ENCODE assay signal across 8 mouse cellular contexts in the genomic region with DNA sequence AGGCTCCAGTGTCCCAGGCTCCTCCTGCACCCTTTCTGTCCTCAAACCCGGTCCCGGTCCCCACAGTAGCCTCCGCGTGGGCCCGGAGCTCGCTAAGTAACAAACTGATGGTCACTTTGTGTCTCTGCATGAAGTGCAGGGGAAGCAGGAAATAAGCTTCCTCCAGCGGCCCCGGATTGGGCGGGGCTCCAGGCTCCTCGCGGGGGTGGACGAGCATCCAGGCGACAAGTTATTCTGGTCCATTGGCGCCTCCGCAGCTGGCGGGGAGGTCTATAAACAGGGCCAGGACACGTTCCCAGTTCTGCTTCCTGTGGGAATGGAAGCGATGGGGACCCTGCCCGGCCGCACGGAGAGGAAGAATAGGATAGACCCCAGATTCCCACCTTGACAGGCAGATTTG. TPM values are rescaled to one million over a fixed set of nuclear protein-coding genes. Genes with fewer than 3 reads are reported as not detected.
DNase-seq lines count a peak whose midpoint lies in the region; ATAC-seq and TF ChIP-seq lines count a peak whose summit lies in the region.

No protein-coding gene starts in this region.

- DNase-seq in adrenal gland, adult (ENCODE audit: inconsistent age in 2 of 2, low spot score in 1 of 2), result peak; percentile 84 to 90
- DNase-seq in adrenal gland, postnatal 4 days (ENCODE audit: low spot score in 2 of 2), result no peak
- peak; percentile 62 for DNase-seq in cerebellum, adult 2 months
- DNase-seq in gastrocnemius, postnatal 14 days, result peak; percentile 96
- DNase-seq in limb, embryonic 11.5 days (ENCODE audit: low spot score), result peak; percentile 55
- no peak for DNase-seq in midbrain, postnatal 0 days (ENCODE audit: low spot score)

- intact Hi-C loops in gastrocnemius, postnatal 14 days (cut with DNase I; ENCODE audit: low total_unique reads), result no loop called here

- H3K36me3 ChIP-seq in intestine, embryonic 15.5 days, result peaks cover 9% of the 10 kb centered on the region
- H3K36me3 ChIP-seq in limb, embryonic 11.5 days (ENCODE audit: control insufficient read depth, insufficient read depth, low read length), result no peaks in the 10 kb centered on the region; the same call in 1 of the 2 replicates
- H3K36me3 ChIP-seq in midbrain, postnatal 0 days (ENCODE audit: insufficient read depth, low read length), result peaks cover 23% of the 10 kb centered on the region
- H3K36me3 ChIP-seq in testis, adult 2 months (ENCODE audit: control insufficient read depth, insufficient read depth, low read length), result no peaks in the 10 kb centered on the region

- no peak for TF ChIP-seq CTCF in cerebellum, adult 2 months (IDR thresholded peaks at IDR 0.05; ENCODE audit: borderline replicate concordance, insufficient read depth, low read depth, low read length)
- TF ChIP-seq CTCF in midbrain, postnatal 0 days (IDR thresholded peaks at IDR 0.05), result no peak
- no peak for TF ChIP-seq CTCF in testis, adult 2 months (IDR thresholded peaks at IDR 0.05; ENCODE audit: control insufficient read depth, insufficient read depth, insufficient replicate concordance, low read depth, low read length)

- no peak for ATAC-seq in intestine, embryonic 15.5 days
- ATAC-seq in limb, embryonic 11.5 days (ENCODE audit: insufficient number of reproducible peaks, low FRiP score, low TSS enrichment, low read depth), result no peak
- ATAC-seq in midbrain, postnatal 0 days (ENCODE audit: low FRiP score), result no peak

- H3K4me3 ChIP-seq in cerebellum, adult 2 months (replicated peaks; ENCODE audit: insufficient read depth, low read depth, low read length), result no peak overlapping the region
- H3K4me3 ChIP-seq in intestine, embryonic 15.5 days (replicated peaks), result 0 out of 2 replicates have a peak overlapping the region, but pooled peaks have one; percentile 11
- no peak overlapping the region for H3K4me3 ChIP-seq in limb, embryonic 11.5 days (ENCODE audit: low read depth, low read length)
- H3K4me3 ChIP-seq in midbrain, postnatal 0 days (ENCODE audit: low read depth, low read length), result no peak overlapping the region
- no peak overlapping the region; the same call in 1 of the 2 replicates for H3K4me3 ChIP-seq in testis, adult 2 months (ENCODE audit: control insufficient read depth, low read depth, low read length)

- H3K4me2 ChIP-seq in intestine, embryonic 15.5 days (replicated peaks), result peak overlapping the region; percentile 57
- H3K4me2 ChIP-seq in limb, embryonic 11.5 days (ENCODE audit: low read depth, severe bottlenecking), result peak overlapping the region; percentile 22; the same call in 1 of the 2 replicates
- no peak overlapping the region for H3K4me2 ChIP-seq in midbrain, postnatal 0 days (ENCODE audit: low read depth, low read length, poor library complexity, severe bottlenecking)

- peaks cover 20% of the 10 kb centered on the region for H3K4me1 ChIP-seq in cerebellum, adult 2 months (ENCODE audit: control insufficient read depth, insufficient read depth, low read length)
- H3K4me1 ChIP-seq in intestine, embryonic 15.5 days (replicated peaks), result peaks cover 25% of the 10 kb centered on the region
- H3K4me1 ChIP-seq in limb, embryonic 11.5 days (ENCODE audit: control insufficient read depth, insufficient read depth, low read length), result peaks cover 11% of the 10 kb centered on the region
- 0 out of 2 replicates have a peak, but pooled peaks cover 2% of the 10 kb centered on the region for H3K4me1 ChIP-seq in midbrain, postnatal 0 days (ENCODE audit: insufficient read depth, low read length)
- peaks cover 17% of the 10 kb centered on the region for H3K4me1 ChIP-seq in testis, adult 2 months (ENCODE audit: control insufficient read depth, insufficient read depth, low read length)

- no peak for TF ChIP-seq POLR2A in cerebellum, adult 2 months (IDR thresholded peaks at IDR 0.05; ENCODE audit: borderline replicate concordance, insufficient read depth, low read length)
- no peak for TF ChIP-seq POLR2A in testis, adult 2 months (IDR thresholded peaks at IDR 0.05; ENCODE audit: control insufficient read depth, low read depth, low read length)

- H3K9ac ChIP-seq in intestine, embryonic 15.5 days, result peak overlapping the region; percentile 32
- peak overlapping the region; percentile 37; the same call in 1 of the 2 replicates for H3K9ac ChIP-seq in limb, embryonic 11.5 days (ENCODE audit: low read length)
- H3K9ac ChIP-seq in midbrain, postnatal 0 days (replicated peaks; ENCODE audit: low read length, poor library complexity, severe bottlenecking), result no peak overlapping the region

- H3K27me3 ChIP-seq in cerebellum, adult 2 months (ENCODE audit: control insufficient read depth, insufficient read depth, low read length), result no peaks in the 10 kb centered on the region
- H3K27me3 ChIP-seq in intestine, embryonic 15.5 days (replicated peaks), result peaks cover 8% of the 10 kb centered on the region; the same call in 1 of the 2 replicates
- H3K27me3 ChIP-seq in limb, embryonic 11.5 days (ENCODE audit: control insufficient read depth, insufficient read depth, low read length), result no peaks in the 10 kb centered on the region; the same call in 1 of the 2 replicates
- H3K27me3 ChIP-seq in midbrain, postnatal 0 days (ENCODE audit: insufficient read depth, low read length), result 0 out of 2 replicates have a peak, but pooled peaks cover 4% of the 10 kb centered on the region
- no peaks in the 10 kb centered on the region for H3K27me3 ChIP-seq in testis, adult 2 months (ENCODE audit: control insufficient read depth, insufficient read depth, low read length)

- H3K27ac ChIP-seq in cerebellum, adult 2 months (ENCODE audit: insufficient read depth, low read length), result no peak overlapping the region
- peak overlapping the region; percentile 86 for H3K27ac ChIP-seq in intestine, embryonic 15.5 days
- H3K27ac ChIP-seq in limb, embryonic 11.5 days (replicated peaks; ENCODE audit: low read depth, low read length), result peak overlapping the region; percentile 58; the same call in 1 of the 2 replicates
- H3K27ac ChIP-seq in midbrain, postnatal 0 days (ENCODE audit: low read depth, low read length), result 0 out of 2 replicates have a peak overlapping the region, but pooled peaks have one; percentile 28
- peak overlapping the region; percentile 81 for H3K27ac ChIP-seq in testis, adult 2 months (ENCODE audit: control insufficient read depth, insufficient read depth, low read depth, low read length)

- WGBS in cerebellum, adult 2 months, result 9% methylated on average over 21 of the region's 21 CpGs
- 13% methylated on average over 21 of the region's 21 CpGs for WGBS in intestine, embryonic 15.5 days
- WGBS in limb, embryonic 11.5 days, result 19% methylated on average over 21 of the region's 21 CpGs
- 39% methylated on average over 21 of the region's 21 CpGs for whole genome bisulfite sequencing in midbrain, postnatal 0 days

- no peaks in the 10 kb centered on the region for H3K9me3 ChIP-seq in intestine, embryonic 15.5 days
- H3K9me3 ChIP-seq in limb, embryonic 11.5 days (ENCODE audit: control insufficient read depth, low read length), result no peaks in the 10 kb centered on the region
- H3K9me3 ChIP-seq in midbrain, postnatal 0 days (ENCODE audit: low read length), result no peaks in the 10 kb centered on the region

RNA-seq across cellular contexts. Expression of a gene that starts 1.3 kb away (rescaled TPM):
- total RNA-seq in adrenal gland, postnatal 4 days (2021), result 10 to 100 TPM; 58.9 to 59.7 TPM
- 1,156 and 1,176 TPM in 2 replicates for polyA plus RNA-seq in cerebellum, adult 2 months (2012; rRNA removed)
- total RNA-seq in gastrocnemius, postnatal 14 days (2021), result 10 to 100 TPM; 44.3 to 45.1 TPM
- 24.0 and 26.0 TPM in 2 replicates for polyA plus RNA-seq in intestine, embryonic 15.5 days (2015; fragmentation: Nextera tagmentation; extraction: Ambion mirVana)
- polyA plus RNA-seq in limb, embryonic 11.5 days (2014; fragmentation: Nextera tagmentation; extraction: Ambion mirVana), result 11.6 and 12.3 TPM in 2 replicates
- total RNA-seq in midbrain, postnatal 0 days (2014; rRNA removed), result 649 and 670 TPM in 2 replicates
- 726 and 813 TPM in 2 replicates for polyA plus RNA-seq in midbrain, postnatal 0 days (2015; fragmentation: Nextera tagmentation; extraction: Ambion mirVana)
- polyA plus RNA-seq in testis, adult 2 months (2012; rRNA removed), result 7.9 and 8.2 TPM in 2 replicates

RNA-seq across cellular contexts. Expression of a gene that starts 7.6 kb away (rescaled TPM):
- total RNA-seq in adrenal gland, postnatal 4 days (2021), result 100 to 1,000 TPM in 1 of 2 experiments, 10 to 100 TPM in 1; 93.1 to 109 TPM
- polyA plus RNA-seq in cerebellum, adult 2 months (2012; rRNA removed), result 81.1 and 83.4 TPM in 2 replicates
- total RNA-seq in gastrocnemius, postnatal 14 days (2021), result 10 to 100 TPM; 28.3 to 31.9 TPM
- polyA plus RNA-seq in intestine, embryonic 15.5 days (2015; fragmentation: Nextera tagmentation; extraction: Ambion mirVana), result 59.1 and 72.6 TPM in 2 replicates
- polyA plus RNA-seq in limb, embryonic 11.5 days (2014; fragmentation: Nextera tagmentation; extraction: Ambion mirVana), result 23.1 and 23.6 TPM in 2 replicates
- total RNA-seq in midbrain, postnatal 0 days (2014; rRNA removed), result 27.8 and 29.2 TPM in 2 replicates
- polyA plus RNA-seq in midbrain, postnatal 0 days (2015; fragmentation: Nextera tagmentation; extraction: Ambion mirVana), result 43.7 and 45.8 TPM in 2 replicates
- polyA plus RNA-seq in testis, adult 2 months (2012; rRNA removed), result 13.5 and 14.4 TPM in 2 replicates

RNA-seq across cellular contexts. Expression of a gene that starts 23.4 kb away (rescaled TPM):
- 10 to 100 TPM; 72.0 to 78.8 TPM for total RNA-seq in adrenal gland, postnatal 4 days (2021)
- polyA plus RNA-seq in cerebellum, adult 2 months (2012; rRNA removed), result 150 and 158 TPM in 2 replicates
- total RNA-seq in gastrocnemius, postnatal 14 days (2021), result 10 to 100 TPM; 23.0 to 27.9 TPM
- polyA plus RNA-seq in intestine, embryonic 15.5 days (2015; fragmentation: Nextera tagmentation; extraction: Ambion mirVana), result 53.1 and 55.3 TPM in 2 replicates
- 46.9 and 48.3 TPM in 2 replicates for polyA plus RNA-seq in limb, embryonic 11.5 days (2014; fragmentation: Nextera tagmentation; extraction: Ambion mirVana)
- 141 and 159 TPM in 2 replicates for total RNA-seq in midbrain, postnatal 0 days (2014; rRNA removed)
- polyA plus RNA-seq in midbrain, postnatal 0 days (2015; fragmentation: Nextera tagmentation; extraction: Ambion mirVana), result 102 and 113 TPM in 2 replicates
- polyA plus RNA-seq in testis, adult 2 months (2012; rRNA removed), result 25.1 and 30.8 TPM in 2 replicates

RNA-seq across cellular contexts. Expression of a gene that starts 29.6 kb away (rescaled TPM):
- total RNA-seq in adrenal gland, postnatal 4 days (2021), result 1 to 10 TPM; 2.2 to 5.6 TPM
- polyA plus RNA-seq in cerebellum, adult 2 months (2012; rRNA removed), result 2.5 and 3.0 TPM in 2 replicates
- 1 to 10 TPM; 2.9 to 3.4 TPM for total RNA-seq in gastrocnemius, postnatal 14 days (2021)
- 0.21 and 0.53 TPM in 2 replicates for polyA plus RNA-seq in intestine, embryonic 15.5 days (2015; fragmentation: Nextera tagmentation; extraction: Ambion mirVana)
- 0.08 and 0.13 TPM in 2 replicates for polyA plus RNA-seq in limb, embryonic 11.5 days (2014; fragmentation: Nextera tagmentation; extraction: Ambion mirVana)
- total RNA-seq in midbrain, postnatal 0 days (2014; rRNA removed), result 0.77 and 1.5 TPM in 2 replicates
- polyA plus RNA-seq in midbrain, postnatal 0 days (2015; fragmentation: Nextera tagmentation; extraction: Ambion mirVana), result 0.21 and 0.39 TPM in 2 replicates
- polyA plus RNA-seq in testis, adult 2 months (2012; rRNA removed), result 1.1 TPM in 2 replicates

RNA-seq across cellular contexts. Expression of a gene that starts 34.8 kb away (rescaled TPM):
- total RNA-seq in adrenal gland, postnatal 4 days (2021), result not detected
- 0.13 TPM in 1 of 2 replicates, not detected in the other for polyA plus RNA-seq in cerebellum, adult 2 months (2012; rRNA removed)
- total RNA-seq in gastrocnemius, postnatal 14 days (2021), result not detected
- 2.1 and 2.5 TPM in 2 replicates for polyA plus RNA-seq in intestine, embryonic 15.5 days (2015; fragmentation: Nextera tagmentation; extraction: Ambion mirVana)
- polyA plus RNA-seq in limb, embryonic 11.5 days (2014; fragmentation: Nextera tagmentation; extraction: Ambion mirVana), result not detected in 2 replicates
- total RNA-seq in midbrain, postnatal 0 days (2014; rRNA removed), result not detected in 2 replicates
- polyA plus RNA-seq in midbrain, postnatal 0 days (2015; fragmentation: Nextera tagmentation; extraction: Ambion mirVana), result not detected in 2 replicates
- polyA plus RNA-seq in testis, adult 2 months (2012; rRNA removed), result 0.86 and 0.91 TPM in 2 replicates

Comparison
In these comparisons a context has a peak if more than half of its experiments do, and no peak if none do; other contexts are left out.
1. DNase-seq: peak in adrenal gland, adult (2 of 2), cerebellum, adult 2 months (2 of 2), gastrocnemius, postnatal 14 days (single experiment) and limb, embryonic 11.5 days (single experiment); none in adrenal gland, postnatal 4 days (0 of 2) and midbrain, postnatal 0 days (single experiment).
2. RNA of a gene that starts 1.3 kb away (polyA plus RNA-seq): 1,156 to 1,176 TPM in cerebellum, adult 2 months and 726 to 813 TPM in midbrain, postnatal 0 days; 24.0 to 26.0 TPM in intestine, embryonic 15.5 days, 11.6 to 12.3 TPM in limb, embryonic 11.5 days and 7.9 to 8.2 TPM in testis, adult 2 months; every median in the first group is over 10 times any median in the second.